Mouse (Mus musculus): Measurements from ENCODE around the gene Tex33.

- no peak for TF ChIP-seq POLR2A (IDR thresholded peaks at IDR 0.05; ENCODE audit: borderline replicate concordance, insufficient read depth, low read length)
- TF ChIP-seq CTCF (IDR thresholded peaks at IDR 0.05; ENCODE audit: borderline replicate concordance, insufficient read depth, low read depth, low read length): no peak
Observed at GRCm38 (mm10) chr15:78384220-78385116, 11.2 kb downstream of the Tex33 start.

Measured in cerebellum, adult 2 months (tissue).